Mouse (Mus musculus): Measurements from ENCODE around the gene Mrgprx1. TPM values are rescaled to one million over a fixed set of nuclear protein-coding genes. Genes with fewer than 3 reads are reported as not detected.

Mrgprx1 gene
- not detected for polyA plus RNA-seq (2012; fragmentation: generic; extraction: Trizol)

GRCm38 (mm10) chr7:48027497-48027896, at the start of gene Mrgprx1:
Gene Mrgprx1, minus strand, starts transcription at chr7:48027597.
- Histone ChIP-seq H3K4me2 (ENCODE audit: low read depth) (no peak within 1 kb of the TSS), H3K36me3 (ENCODE audit: control insufficient read depth, insufficient read depth) (no peaks in the 10 kb centered on the region), H3K79me2 (ENCODE audit: control insufficient read depth, insufficient read depth) (no peaks in the 10 kb centered on the region), H3K27me3 (ENCODE audit: control insufficient read depth, insufficient read depth, insufficient read length) (no peaks in the 10 kb centered on the region), H3ac (ENCODE audit: control insufficient read depth, insufficient read length) (no peak within 1 kb of the TSS), H3K4me3 (no peak within 1 kb of the TSS)
- TF ChIP-seq MYOD1 (IDR thresholded peaks at IDR 0.05; ENCODE audit: control insufficient read depth in 1 of 3, insufficient read length in 2 of 3, low read depth in 2 of 3): no peak
- TF ChIP-seq CEBPB (IDR thresholded peaks at IDR 0.05; ENCODE audit: insufficient read depth, poor library complexity, severe bottlenecking): no peak
- no peak for TF ChIP-seq TCF3 (IDR thresholded peaks at IDR 0.05; ENCODE audit: insufficient read length, low read depth)

GRCm38 (mm10) chr7:48075521-48075920, 48.1 kb upstream of the Mrgprx1 start:
- no peak overlapping the region for H3K4me2 ChIP-seq (ENCODE audit: low read depth)
- H3K4me3 ChIP-seq: no peak overlapping the region
- TF ChIP-seq MYOD1 (IDR thresholded peaks at IDR 0.05; ENCODE audit: control insufficient read depth in 1 of 3, insufficient read length in 2 of 3, low read depth in 2 of 3) (no peak), CEBPB (IDR thresholded peaks at IDR 0.05; ENCODE audit: insufficient read depth, poor library complexity, severe bottlenecking) (no peak), USF1 (IDR thresholded peaks at IDR 0.05; ENCODE audit: low read depth) (no peak), TCF3 (IDR thresholded peaks at IDR 0.05; ENCODE audit: insufficient read length, low read depth) (no peak), POLR2AphosphoS2 (IDR thresholded peaks at IDR 0.05; ENCODE audit: insufficient read length, low read depth) (no peak)
- no peaks in the 10 kb centered on the region for H3K79me2 ChIP-seq (ENCODE audit: control insufficient read depth, insufficient read depth)
- H3K36me3 ChIP-seq (ENCODE audit: control insufficient read depth, insufficient read depth): no peaks in the 10 kb centered on the region
- H3K27me3 ChIP-seq (ENCODE audit: control insufficient read depth, insufficient read depth, insufficient read length): no peaks in the 10 kb centered on the region
- H3ac ChIP-seq (ENCODE audit: control insufficient read depth, insufficient read length): no peak overlapping the region

- TF ChIP-seq POLR2A (IDR thresholded peaks at IDR 0.05; ENCODE audit: insufficient read length, low read depth) (no peak), MYOG (IDR thresholded peaks at IDR 0.05; ENCODE audit: control insufficient read depth in 1 of 3, insufficient read depth in 1 of 3, insufficient read length in 2 of 3, low read depth in 2 of 3) (no peak), TCF3 (IDR thresholded peaks at IDR 0.05; ENCODE audit: insufficient read length, low read depth) (no peak), CEBPB (IDR thresholded peaks at IDR 0.05; ENCODE audit: insufficient read depth, poor library complexity, severe bottlenecking) (no peak), TCF12 (IDR thresholded peaks at IDR 0.05; ENCODE audit: insufficient read depth, poor library complexity, severe bottlenecking) (no peak), E2F4 (IDR thresholded peaks at IDR 0.05; ENCODE audit: insufficient read depth) (no peak), USF1 (IDR thresholded peaks at IDR 0.05; ENCODE audit: low read depth) (no peak), MYOD1 (IDR thresholded peaks at IDR 0.05; ENCODE audit: control insufficient read depth in 1 of 3, insufficient read length in 2 of 3, low read depth in 2 of 3) (no peak), POLR2AphosphoS2 (IDR thresholded peaks at IDR 0.05; ENCODE audit: insufficient read length, low read depth) (no peak), MAX (IDR thresholded peaks at IDR 0.05; ENCODE audit: low read depth) (no peak), SRF (IDR thresholded peaks at IDR 0.05; ENCODE audit: control insufficient read depth, insufficient read length, low read depth) (no peak), REST (IDR thresholded peaks at IDR 0.05; ENCODE audit: insufficient read depth, insufficient read length) (no peak)
- Histone ChIP-seq H3K4me3 (no peak overlapping the region), H3K4me2 (ENCODE audit: low read depth) (no peak overlapping the region), H3K36me3 (ENCODE audit: control insufficient read depth, insufficient read depth) (no peaks in the 10 kb centered on the region), H3K79me2 (ENCODE audit: control insufficient read depth, insufficient read depth) (no peaks in the 10 kb centered on the region), H3ac (ENCODE audit: control insufficient read depth, insufficient read length) (no peak overlapping the region), H3K27me3 (ENCODE audit: control insufficient read depth, insufficient read depth, insufficient read length) (no peaks in the 10 kb centered on the region)
These were observed 19.2 kb upstream of the Mrgprx1 start for GRCm38 (mm10) chr7:48046475-48047185.

- H3K36me3 ChIP-seq (ENCODE audit: control insufficient read depth, insufficient read depth): no peaks in the 10 kb centered on the region
- H3K4me3 ChIP-seq: no peak overlapping the region
- H3K79me2 ChIP-seq (ENCODE audit: control insufficient read depth, insufficient read depth): no peaks in the 10 kb centered on the region
- no peak overlapping the region for H3K4me2 ChIP-seq (ENCODE audit: low read depth)
- H3ac ChIP-seq (ENCODE audit: control insufficient read depth, insufficient read length): no peak overlapping the region
- H3K27me3 ChIP-seq (ENCODE audit: control insufficient read depth, insufficient read depth, insufficient read length): no peaks in the 10 kb centered on the region
- TF ChIP-seq CEBPB (IDR thresholded peaks at IDR 0.05; ENCODE audit: insufficient read depth, poor library complexity, severe bottlenecking) (no peak), POLR2AphosphoS2 (IDR thresholded peaks at IDR 0.05; ENCODE audit: insufficient read length, low read depth) (no peak), E2F4 (IDR thresholded peaks at IDR 0.05; ENCODE audit: insufficient read depth) (no peak), TCF3 (IDR thresholded peaks at IDR 0.05; ENCODE audit: insufficient read length, low read depth) (no peak), MYOG (IDR thresholded peaks at IDR 0.05; ENCODE audit: control insufficient read depth in 1 of 3, insufficient read depth in 1 of 3, insufficient read length in 2 of 3, low read depth in 2 of 3) (no peak), REST (IDR thresholded peaks at IDR 0.05; ENCODE audit: insufficient read depth, insufficient read length) (no peak), SRF (IDR thresholded peaks at IDR 0.05; ENCODE audit: control insufficient read depth, insufficient read length, low read depth) (no peak), TCF12 (IDR thresholded peaks at IDR 0.05; ENCODE audit: insufficient read depth, poor library complexity, severe bottlenecking) (no peak)
These were observed 16.6 kb upstream of the Mrgprx1 start for GRCm38 (mm10) chr7:48044046-48044445.

DNA sequence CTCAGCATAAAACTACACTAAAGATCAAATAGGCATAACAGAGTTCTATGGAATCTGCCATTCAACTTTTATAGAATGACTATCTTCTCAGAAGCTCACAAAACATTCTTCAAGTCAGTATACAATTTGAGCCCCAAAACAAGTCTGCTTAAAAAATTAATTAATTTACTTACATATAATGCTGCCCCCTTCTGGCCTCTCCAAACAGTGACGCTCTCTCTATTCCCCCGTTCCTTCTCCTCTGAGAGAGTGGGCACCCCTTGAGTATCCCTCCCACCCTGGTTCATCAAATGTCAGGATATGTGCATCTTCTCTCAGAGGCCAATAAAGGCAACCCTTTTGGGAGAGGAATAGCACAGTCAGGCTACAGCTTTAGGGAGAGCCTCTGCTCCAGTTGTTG, 9.5 kb downstream of the Mrgprx1 start:
- Histone ChIP-seq H3K27me3 (ENCODE audit: control insufficient read depth, insufficient read depth, insufficient read length) (no peaks in the 10 kb centered on the region), H3K4me3 (no peak overlapping the region), H3K4me2 (ENCODE audit: low read depth) (no peak overlapping the region), H3K36me3 (ENCODE audit: control insufficient read depth, insufficient read depth) (no peaks in the 10 kb centered on the region), H3K79me2 (ENCODE audit: control insufficient read depth, insufficient read depth) (no peaks in the 10 kb centered on the region), H3ac (ENCODE audit: control insufficient read depth, insufficient read length) (no peak overlapping the region)
- no peak for TF ChIP-seq USF1 (IDR thresholded peaks at IDR 0.05; ENCODE audit: low read depth)
- no peak for TF ChIP-seq MYOG (IDR thresholded peaks at IDR 0.05; ENCODE audit: control insufficient read depth in 1 of 3, insufficient read depth in 1 of 3, insufficient read length in 2 of 3, low read depth in 2 of 3)
- TF ChIP-seq REST (IDR thresholded peaks at IDR 0.05; ENCODE audit: insufficient read depth, insufficient read length): no peak
- TF ChIP-seq POLR2A (IDR thresholded peaks at IDR 0.05; ENCODE audit: insufficient read length, low read depth): no peak
